Mouse (Mus musculus) hindbrain, embryonic 16.5 days (tissue): ENCODE results near the gene Ndel1. TPM values are rescaled to one million over a fixed set of nuclear protein-coding genes. Genes with fewer than 3 reads are reported as not detected.

Experiments
- ATAC-seq: fragments of 200-750 bp; cut with Nextera tagmentation; 2 replicates; pipeline ENCODE4 v1.8.0; 2017; ENCODE audit warnings: moderate TSS enrichment, moderate library complexity
- H3K27ac ChIP-seq: fragments of 300-500 bp; sonication (generic); 2 replicates; pipeline ENCODE4 v1.5.1; 2014; ENCODE audit warnings: low read depth, mild to moderate bottlenecking, control low read depth, low read length, moderate library complexity
- H3K27me3 ChIP-seq: fragments of 300-500 bp; sonication (generic); replicated peaks from 2 replicates; pipeline ENCODE4 v1.6.1; 2014; ENCODE audit warnings: low read length; ENCODE audit not compliant: control insufficient read depth, insufficient read depth
- H3K36me3 ChIP-seq: fragments of 300-500 bp; sonication (generic); 2 replicates; pipeline ENCODE4 v1.6.1; 2014; ENCODE audit warnings: mild to moderate bottlenecking, low read length, moderate library complexity, mixed read lengths; ENCODE audit not compliant: control insufficient read depth, insufficient read depth
- H3K4me1 ChIP-seq: fragments of 300-500 bp; sonication (generic); 2 replicates; pipeline ENCODE4 v1.6.1; 2014; ENCODE audit warnings: low read depth, low read length; ENCODE audit not compliant: control insufficient read depth, insufficient read depth
- H3K4me2 ChIP-seq: fragments of 300-500 bp; sonication (generic); 2 replicates; pipeline ENCODE4 v1.6.1; 2014; ENCODE audit warnings: mild to moderate bottlenecking, low read length, control low read depth, moderate library complexity
- H3K4me3 ChIP-seq: fragments of 300-500 bp; sonication (generic); 2 replicates; pipeline ENCODE4 v1.5.1; 2014; ENCODE audit warnings: mild to moderate bottlenecking, low read length, control low read depth, moderate library complexity
- H3K9ac ChIP-seq: fragments of 300-500 bp; sonication (generic); 2 replicates; pipeline ENCODE4 v1.6.1; 2014; ENCODE audit warnings: low read depth, mild to moderate bottlenecking, control low read depth, low read length, moderate library complexity
- H3K9me3 ChIP-seq: fragments of 300-500 bp; sonication (generic); 2 replicates; pipeline ENCODE4 v1.6.1; 2014; ENCODE audit warnings: mild to moderate bottlenecking, low read length, moderate library complexity; ENCODE audit not compliant: control insufficient read depth
- WGBS: fragments of 180-500 bp; shearing (Covaris S2); extraction: QIAGEN DNeasy Blood & Tissue Kit; methylation state at CpG from one replicate; pipeline ENCODE4 v1.1.7; 2014; 5-methylcytosine and 5-hydroxymethylcytosine counted together
- polyA plus RNA-seq: library from polyadenylated mRNA; unstranded; fragments of >200 nt; fragmentation: Nextera tagmentation; extraction: Ambion mirVana; gene quantifications from 2 replicates; pipeline ENCODE4 v1.2.1, GENCODE M21; 2015

Gene Ndel1
- polyA plus RNA-seq, 1 experiment from 2014 or later, result 112 TPM

- Histone ChIP-seq H3K9me3 (no peaks in the 10 kb centered on the region), H3K4me2 (no peak overlapping the region), H3K9ac (no peak overlapping the region), H3K27me3 (peaks cover 3% of the 10 kb centered on the region; the same call in 1 of the 2 replicates), H3K27ac (no peak overlapping the region), H3K4me1 (peaks cover 11% of the 10 kb centered on the region), H3K36me3 (peaks cover 8% of the 10 kb centered on the region), H3K4me3 (no peak overlapping the region)
- 89% methylated on average over 6 of the region's 6 CpGs for WGBS
- no peak for ATAC-seq
Measured at GRCm38 (mm10) chr11:68898790-68899189, 27.1 kb upstream of the Ndel1 start.

- H3K27me3 ChIP-seq, result peaks cover 3% of the 10 kb centered on the region; the same call in 1 of the 2 replicates
- no peaks in the 10 kb centered on the region for H3K9me3 ChIP-seq
- WGBS, result 80% methylated on average over 6 of the region's 6 CpGs
- no peak overlapping the region for H3K4me2 ChIP-seq
- H3K27ac ChIP-seq, result no peak overlapping the region
- no peak for ATAC-seq
- H3K36me3 ChIP-seq, result no peaks in the 10 kb centered on the region
- peaks cover 9% of the 10 kb centered on the region for H3K4me1 ChIP-seq
- H3K4me3 ChIP-seq, result no peak overlapping the region
- H3K9ac ChIP-seq, result no peak overlapping the region
Measured at GRCm38 (mm10) chr11:68897838-68898237, 26.2 kb upstream of the Ndel1 start.

GRCm38 (mm10) chr11:68897120-68897519 is 25.5 kb upstream of the Ndel1 start:
- H3K27me3 ChIP-seq, result peaks cover 3% of the 10 kb centered on the region; the same call in 1 of the 2 replicates
- 0 out of 2 replicates have a peak, but pooled peaks cover 2% of the 10 kb centered on the region for H3K4me1 ChIP-seq
- H3K27ac ChIP-seq, result no peak overlapping the region
- ATAC-seq, result no peak
- H3K4me3 ChIP-seq, result no peak overlapping the region
- H3K36me3 ChIP-seq, result no peaks in the 10 kb centered on the region
- H3K9ac ChIP-seq, result no peak overlapping the region
- 41% methylated on average over 4 of the region's 4 CpGs for WGBS
- no peak overlapping the region for H3K4me2 ChIP-seq
- no peaks in the 10 kb centered on the region for H3K9me3 ChIP-seq

GRCm38 (mm10) chr11:68896247-68896646 is 24.6 kb upstream of the Ndel1 start:
- no peak overlapping the region for H3K4me2 ChIP-seq
- no peaks in the 10 kb centered on the region for H3K9me3 ChIP-seq
- 95% methylated on average over 5 of the region's 5 CpGs for whole genome bisulfite sequencing
- H3K4me3 ChIP-seq, result no peak overlapping the region
- ATAC-seq, result no peak
- H3K27me3 ChIP-seq, result peaks cover 3% of the 10 kb centered on the region; the same call in 1 of the 2 replicates
- 0 out of 2 replicates have a peak, but pooled peaks cover 2% of the 10 kb centered on the region for H3K4me1 ChIP-seq
- no peak overlapping the region for H3K27ac ChIP-seq
- no peak overlapping the region for H3K9ac ChIP-seq
- no peaks in the 10 kb centered on the region for H3K36me3 ChIP-seq

GRCm38 (mm10) chr11:68893911-68894464 is 22.3 kb upstream of the Ndel1 start:
- H3K36me3 ChIP-seq, result no peaks in the 10 kb centered on the region
- H3K4me1 ChIP-seq, result no peaks in the 10 kb centered on the region
- H3K27ac ChIP-seq, result no peak overlapping the region
- H3K9ac ChIP-seq, result no peak overlapping the region
- no peak overlapping the region for H3K4me2 ChIP-seq
- ATAC-seq, result no peak
- H3K9me3 ChIP-seq, result no peaks in the 10 kb centered on the region
- no peak overlapping the region for H3K4me3 ChIP-seq
- 73% methylated on average over 12 of the region's 12 CpGs for WGBS
- H3K27me3 ChIP-seq, result no peaks in the 10 kb centered on the region

- WGBS, result 80% methylated on average over 15 of the region's 15 CpGs
Measured at GRCm38 (mm10) chr11:68892233-68892832, 20.7 kb upstream of the Ndel1 start.

GRCm38 (mm10) chr11:68891823-68892222 is 20.2 kb upstream of the Ndel1 start:
- no peak for ATAC-seq
- Histone ChIP-seq H3K4me3 (no peak overlapping the region), H3K27ac (no peak overlapping the region), H3K9ac (no peak overlapping the region), H3K4me2 (no peak overlapping the region), H3K9me3 (no peaks in the 10 kb centered on the region), H3K4me1 (no peaks in the 10 kb centered on the region), H3K27me3 (no peaks in the 10 kb centered on the region), H3K36me3 (no peaks in the 10 kb centered on the region)
- 82% methylated on average over 5 of the region's 5 CpGs for WGBS

More at GRCm38 (mm10) chr11:68892233-68892832, 20.7 kb upstream of the Ndel1 start:
- Histone ChIP-seq H3K27me3 (no peaks in the 10 kb centered on the region), H3K9me3 (no peaks in the 10 kb centered on the region), H3K4me2 (no peak overlapping the region), H3K27ac (no peak overlapping the region), H3K9ac (no peak overlapping the region), H3K4me1 (no peaks in the 10 kb centered on the region), H3K36me3 (no peaks in the 10 kb centered on the region), H3K4me3 (no peak overlapping the region)
- no peak for ATAC-seq

GRCm38 (mm10) chr11:68890625-68891024 is 19.0 kb upstream of the Ndel1 start:
- Histone ChIP-seq H3K4me3 (no peak overlapping the region), H3K4me1 (no peaks in the 10 kb centered on the region)
- 37% methylated on average over 2 of the region's 2 CpGs for WGBS

GRCm38 (mm10) chr11:68888653-68889052 is 17.0 kb upstream of the Ndel1 start:
- Histone ChIP-seq H3K9ac (no peak overlapping the region), H3K27ac (no peak overlapping the region), H3K4me2 (no peak overlapping the region), H3K9me3 (no peaks in the 10 kb centered on the region), H3K4me3 (no peak overlapping the region), H3K4me1 (no peaks in the 10 kb centered on the region), H3K27me3 (no peaks in the 10 kb centered on the region), H3K36me3 (no peaks in the 10 kb centered on the region)
- ATAC-seq, result no peak
- WGBS, result 67% methylated on average over 2 of the region's 2 CpGs

More at GRCm38 (mm10) chr11:68890625-68891024, 19.0 kb upstream of the Ndel1 start:
- Histone ChIP-seq H3K27ac (no peak overlapping the region), H3K36me3 (no peaks in the 10 kb centered on the region), H3K9me3 (no peaks in the 10 kb centered on the region), H3K27me3 (no peaks in the 10 kb centered on the region), H3K4me2 (no peak overlapping the region), H3K9ac (no peak overlapping the region)
- ATAC-seq, result no peak
